Mouse (Mus musculus) liver, postnatal 0 days (tissue): ENCODE results near the gene Cep112.

Experiments used
- CTCF ChIP-seq: sonication (generic); IDR thresholded peaks from 2 replicates; pipeline ENCODE4 v1.5.1; 2016; ENCODE audit warnings: antibody characterized with exemption, low read depth
- EP300 ChIP-seq: IDR thresholded peaks from 2 replicates; pipeline ENCODE4 v1.6.1; 2016; ENCODE audit warnings: antibody characterized with exemption, low read depth, mild to moderate bottlenecking

GRCm38 (mm10) chr11:108475738-108476137 lies 50.7 kb downstream of the Cep112 start:
- TF ChIP-seq CTCF (no peak), EP300 (no peak)
